Mouse (Mus musculus) hindbrain, postnatal 0 days (tissue): ENCODE measurements at regions not wholly inside any gene's neighbourhood (a gene's known extent, or its start where the extent isn't known, plus 50 kb on each side); places are given as distances from the start of the nearest gene placed in this dataset.
A peak's percentile ranks its signal among the peaks of the same experiment; 100 is the strongest.

Experiments used
- ATAC-seq: fragments of 200-750 bp; cut with Nextera tagmentation; 2 replicates; pipeline ENCODE4 v1.8.0; 2017; ENCODE audit warnings: mild to moderate bottlenecking, moderate TSS enrichment, moderate library complexity
- DNase-seq: peaks from one replicate; pipeline ENCODE4 v3.0.0-alpha.2; 2015; ENCODE audit warnings: low spot score
- H3K27ac ChIP-seq: fragments of 300-500 bp; sonication (generic); 2 replicates; pipeline ENCODE4 v1.5.1; 2014; ENCODE audit warnings: mild to moderate bottlenecking
- H3K27me3 ChIP-seq: fragments of 300-500 bp; sonication (generic); 2 replicates; pipeline ENCODE4 v1.6.1; 2014; ENCODE audit warnings: low read length, mixed read lengths; ENCODE audit not compliant: insufficient read depth
- H3K36me3 ChIP-seq: fragments of 300-500 bp; sonication (generic); 2 replicates; pipeline ENCODE4 v1.6.1; 2014; ENCODE audit warnings: low read length, mixed read lengths; ENCODE audit not compliant: insufficient read depth
- H3K4me1 ChIP-seq: fragments of 300-500 bp; sonication (generic); 2 replicates; pipeline ENCODE4 v1.6.1; 2014; ENCODE audit warnings: antibody characterized with exemption, low read length, mixed read lengths; ENCODE audit not compliant: insufficient read depth
- H3K4me2 ChIP-seq: fragments of 300-500 bp; sonication (generic); 2 replicates; pipeline ENCODE4 v1.6.1; 2014; ENCODE audit warnings: low read depth, mild to moderate bottlenecking, low read length, moderate library complexity, mixed read lengths
- H3K4me3 ChIP-seq: fragments of 300-500 bp; sonication (generic); 2 replicates; pipeline ENCODE4 v1.5.1; 2014; ENCODE audit warnings: low read length
- H3K9ac ChIP-seq: fragments of 300-500 bp; sonication (generic); replicated peaks from 2 replicates; pipeline ENCODE4 v1.6.1; 2014; ENCODE audit warnings: mild to moderate bottlenecking, low read length, moderate library complexity, mixed read lengths
- H3K9me3 ChIP-seq: fragments of 300-500 bp; sonication (generic); 2 replicates; pipeline ENCODE4 v1.6.1; 2016; ENCODE audit warnings: low read length, mixed read lengths
- CTCF ChIP-seq: IDR thresholded peaks from 2 replicates; pipeline ENCODE4 v1.5.1; 2016; ENCODE audit warnings: antibody characterized with exemption, control low read depth, low read depth
- WGBS: fragments of 180-500 bp; shearing (Covaris S2); extraction: QIAGEN DNeasy Blood & Tissue Kit; methylation state at CpG from one replicate; pipeline ENCODE4 v1.1.7; 2014; 5-methylcytosine and 5-hydroxymethylcytosine counted together

GRCm38 (mm10) chr8:126744747-126745382 lies 151.1 kb upstream of the Irf2bp2 start:
- WGBS = 81% methylated on average over 10 of the region's 10 CpGs
- no peak overlapping the region for H3K9ac ChIP-seq
- peak overlapping the region; percentile 13; the same call in 1 of the 2 replicates for H3K27ac ChIP-seq
- no peak overlapping the region for H3K4me2 ChIP-seq
- TF ChIP-seq CTCF = no peak
- H3K9me3 ChIP-seq = no peaks in the 10 kb centered on the region
- no peak overlapping the region for H3K4me3 ChIP-seq
- ATAC-seq (no peak), DNase-seq (no peak)
- H3K4me1 ChIP-seq = no peaks in the 10 kb centered on the region
- H3K27me3 ChIP-seq = no peaks in the 10 kb centered on the region
- H3K36me3 ChIP-seq = no peaks in the 10 kb centered on the region

GRCm38 (mm10) chr8:126743296-126743695 lies 149.5 kb upstream of the Irf2bp2 start:
- ATAC-seq (no peak), DNase-seq (no peak)
- Histone ChIP-seq H3K9me3 (no peaks in the 10 kb centered on the region), H3K36me3 (no peaks in the 10 kb centered on the region), H3K4me3 (no peak overlapping the region), H3K4me1 (no peaks in the 10 kb centered on the region), H3K9ac (no peak overlapping the region), H3K27me3 (no peaks in the 10 kb centered on the region), H3K4me2 (no peak overlapping the region), H3K27ac (no peak overlapping the region)
- 77% methylated on average over 9 of the region's 9 CpGs for WGBS
- TF ChIP-seq CTCF = no peak

DNA sequence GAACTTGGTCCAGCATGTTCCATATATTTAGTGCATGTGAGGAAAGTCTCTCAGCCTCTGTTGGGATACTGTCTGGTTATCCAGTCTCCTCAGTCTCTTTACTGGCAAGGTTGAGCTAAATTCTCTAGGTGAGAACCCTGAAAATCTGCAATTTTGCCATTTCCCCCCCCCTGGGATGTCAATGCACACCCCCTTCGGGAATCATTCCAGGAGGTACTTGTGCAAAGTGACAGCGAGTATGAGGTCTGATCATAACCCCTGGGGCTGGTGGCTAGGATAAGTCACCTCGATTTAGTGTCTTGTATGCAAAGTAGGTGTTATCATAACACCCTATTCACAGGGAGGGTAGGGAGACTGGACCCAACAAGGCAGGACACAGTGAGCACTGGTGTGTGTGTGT lies 148.3 kb upstream of the Irf2bp2 start:
- ATAC-seq (no peak), DNase-seq (no peak)
- H3K4me3 ChIP-seq = no peak overlapping the region
- 89% methylated on average over 3 of the region's 3 CpGs for WGBS
- no peaks in the 10 kb centered on the region for H3K36me3 ChIP-seq
- H3K4me2 ChIP-seq = no peak overlapping the region
- H3K9ac ChIP-seq = no peak overlapping the region
- no peak overlapping the region for H3K27ac ChIP-seq
- no peaks in the 10 kb centered on the region for H3K27me3 ChIP-seq
- TF ChIP-seq CTCF = no peak
- H3K4me1 ChIP-seq = no peaks in the 10 kb centered on the region
- H3K9me3 ChIP-seq = no peaks in the 10 kb centered on the region

DNA sequence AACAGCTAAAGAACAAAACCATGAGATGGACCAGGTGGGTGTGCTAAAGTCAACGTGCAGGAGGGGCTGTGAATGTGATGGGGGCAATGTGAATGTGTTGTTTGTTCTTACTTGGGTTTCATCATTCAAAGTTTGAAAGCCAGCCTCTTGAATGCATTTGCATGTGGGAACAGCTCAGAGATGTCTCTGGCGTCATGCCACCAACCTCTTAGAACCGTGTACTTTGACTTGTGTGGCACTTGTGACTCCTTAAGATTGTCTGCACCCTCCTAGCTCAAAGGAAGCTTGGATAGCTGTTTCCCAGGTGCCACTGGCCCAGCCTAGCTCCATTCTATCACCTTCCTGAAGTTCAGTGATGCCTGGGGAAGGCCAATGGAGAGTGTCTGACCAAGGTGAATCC lies 147.2 kb upstream of the Irf2bp2 start:
- WGBS = 73% methylated on average over 3 of the region's 3 CpGs
- no peak for ATAC-seq
- no peak overlapping the region for H3K27ac ChIP-seq
- H3K4me3 ChIP-seq = no peak overlapping the region
- no peaks in the 10 kb centered on the region for H3K27me3 ChIP-seq
- H3K9ac ChIP-seq = no peak overlapping the region
- no peak for DNase-seq
- no peaks in the 10 kb centered on the region for H3K36me3 ChIP-seq
- H3K4me1 ChIP-seq = peaks cover 6% of the 10 kb centered on the region
- H3K9me3 ChIP-seq = no peaks in the 10 kb centered on the region
- no peak overlapping the region for H3K4me2 ChIP-seq
- TF ChIP-seq CTCF = no peak

- no peak for DNase-seq
- Histone ChIP-seq H3K27ac (no peak overlapping the region), H3K36me3 (no peaks in the 10 kb centered on the region), H3K9ac (no peak overlapping the region), H3K4me1 (peaks cover 16% of the 10 kb centered on the region), H3K4me2 (no peak overlapping the region), H3K4me3 (no peak overlapping the region), H3K9me3 (no peaks in the 10 kb centered on the region), H3K27me3 (no peaks in the 10 kb centered on the region)
- TF ChIP-seq CTCF = no peak
- 84% methylated on average over 10 of the region's 10 CpGs for WGBS
- ATAC-seq = no peak
These were observed 146.0 kb upstream of the Irf2bp2 start for GRCm38 (mm10) chr8:126739768-126740167.

GRCm38 (mm10) chr8:126737032-126737431 lies 143.2 kb upstream of the Irf2bp2 start:
- peaks cover 25% of the 10 kb centered on the region for H3K4me1 ChIP-seq
- no peaks in the 10 kb centered on the region for H3K36me3 ChIP-seq
- no peaks in the 10 kb centered on the region for H3K9me3 ChIP-seq
- 0 out of 2 replicates have a peak overlapping the region, but pooled peaks have one; percentile 1 for H3K4me2 ChIP-seq
- H3K4me3 ChIP-seq = no peak overlapping the region
- WGBS = 47% methylated on average over 5 of the region's 5 CpGs
- H3K27ac ChIP-seq = peak overlapping the region; percentile 89
- TF ChIP-seq CTCF = no peak
- no peak for ATAC-seq
- DNase-seq = no peak
- H3K27me3 ChIP-seq = no peaks in the 10 kb centered on the region
- no peak overlapping the region for H3K9ac ChIP-seq

DNA sequence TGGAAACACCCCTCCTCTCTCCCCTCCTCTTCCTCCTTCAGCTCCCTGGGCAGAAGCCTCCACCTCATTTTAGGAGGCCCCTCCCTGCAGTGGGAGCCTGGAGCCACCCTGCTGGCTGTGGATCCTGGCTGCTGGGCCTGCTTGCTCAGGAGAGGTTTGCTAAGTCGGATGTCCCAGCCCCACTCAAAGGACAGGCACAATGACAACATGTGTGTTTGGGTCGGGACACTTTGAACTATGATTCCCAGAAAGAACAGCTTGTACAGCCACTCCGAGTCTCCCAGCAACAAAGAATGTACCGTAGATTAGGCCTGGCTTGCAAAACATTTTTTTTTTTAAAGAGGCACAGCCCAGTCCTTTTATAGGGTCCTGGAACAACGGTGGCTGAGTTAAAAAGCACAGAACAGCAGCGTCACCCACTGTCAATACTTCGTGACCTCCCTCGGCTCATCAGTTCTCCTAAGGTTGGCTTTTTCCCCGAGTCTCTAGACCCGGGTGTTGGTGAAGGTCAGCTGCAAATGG lies 142.7 kb upstream of the Irf2bp2 start:
- no peaks in the 10 kb centered on the region for H3K9me3 ChIP-seq
- H3K4me1 ChIP-seq = peaks cover 25% of the 10 kb centered on the region
- 10% methylated on average over 10 of the region's 10 CpGs for WGBS
- H3K36me3 ChIP-seq = no peaks in the 10 kb centered on the region
- H3K27me3 ChIP-seq = no peaks in the 10 kb centered on the region
- DNase-seq (peak; percentile 83), ATAC-seq (peak; percentile 87)
- H3K4me3 ChIP-seq = no peak overlapping the region
- 0 out of 2 replicates have a peak overlapping the region, but pooled peaks have one; percentile 4 for H3K4me2 ChIP-seq
- H3K9ac ChIP-seq = 0 out of 2 replicates have a peak overlapping the region, but pooled peaks have one; percentile 21
- peak overlapping the region; percentile 89 for H3K27ac ChIP-seq
- TF ChIP-seq CTCF = peak; percentile 52
